Mouse (Mus musculus) large intestine, adult 2 months (tissue): ENCODE results near the gene Armc7. TPM values are rescaled to one million over a fixed set of nuclear protein-coding genes. Genes with fewer than 3 reads are reported as not detected.
"Not testable (repeated sequence)": the region's sequence is repeated elsewhere in the genome, so short reads cannot be mapped to it uniquely, and the experiment has no call there.

Experiments used
- DNase-seq: peaks from one replicate; pipeline ENCODE4 v3.0.0-alpha.2; 2012; ENCODE audit warnings: low read depth, low spot score
- WGBS: fragments of 180-500 bp; shearing (Covaris S2); methylation state at CpG from one replicate; pipeline ENCODE4 v1.1.7; 2018; 5-methylcytosine and 5-hydroxymethylcytosine counted together
- polyA plus RNA-seq: library from polyadenylated mRNA; depleted of rRNA; stranded (reverse); fragments of >200 nt; gene quantifications from 2 replicates; pipeline ENCODE4 v1.2.3, GENCODE M21; 2012

The Armc7 gene
- polyA plus RNA-seq, 1 experiment, result 8.0 TPM

DNA sequence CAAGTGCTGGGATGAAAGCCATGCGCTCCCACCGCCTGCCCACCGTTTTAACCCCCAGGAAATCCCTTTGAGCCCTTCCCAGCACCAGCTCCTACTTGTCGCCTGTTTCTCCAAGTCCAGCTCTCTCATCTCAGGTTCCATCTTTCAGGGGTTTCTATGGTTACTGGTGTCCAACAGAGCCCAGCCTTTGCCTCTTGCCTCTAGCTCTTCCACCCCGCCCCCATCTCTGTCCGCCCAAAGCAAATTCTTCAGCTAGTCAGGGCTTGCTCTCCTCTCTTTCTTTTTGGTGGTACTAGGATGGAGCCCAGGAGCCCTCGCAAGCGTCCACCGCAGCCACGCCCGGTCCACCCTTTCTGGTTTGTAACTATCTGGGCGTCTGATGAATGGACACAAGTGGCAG, 9.7 kb downstream of the Armc7 start:
- WGBS, result 92% methylated on average over 12 of the region's 12 CpGs
- DNase-seq, result no peak

DNA sequence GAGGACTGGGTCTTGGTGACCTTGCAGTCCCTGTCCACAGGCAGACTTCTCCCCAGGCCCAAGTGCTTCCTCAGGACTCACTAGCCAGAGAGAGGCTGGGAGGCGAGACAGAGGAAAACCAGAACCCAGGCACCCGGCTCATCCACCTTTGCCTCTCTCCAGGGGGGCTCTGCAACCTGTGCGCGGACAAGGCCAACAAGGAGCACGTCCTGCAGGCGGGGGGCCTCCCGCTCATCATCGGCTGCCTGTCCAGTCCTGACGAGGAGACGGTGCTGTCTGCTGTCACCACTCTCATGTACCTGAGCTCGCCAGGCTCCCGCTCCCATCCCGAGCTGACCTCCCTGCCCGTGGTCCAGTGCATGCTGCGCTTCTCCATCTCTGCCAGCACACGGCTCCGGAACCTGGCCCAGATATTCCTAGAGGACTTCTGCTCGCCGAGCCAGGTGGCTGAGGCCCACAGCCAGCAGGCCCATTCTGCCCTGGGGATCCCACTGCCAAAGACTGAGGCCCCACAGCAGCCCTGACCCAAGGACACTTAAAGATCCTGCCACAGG, 13.2 kb downstream of the Armc7 start:
- no peak for DNase-seq
- WGBS, result 90% methylated on average over 19 of the region's 19 CpGs

DNA sequence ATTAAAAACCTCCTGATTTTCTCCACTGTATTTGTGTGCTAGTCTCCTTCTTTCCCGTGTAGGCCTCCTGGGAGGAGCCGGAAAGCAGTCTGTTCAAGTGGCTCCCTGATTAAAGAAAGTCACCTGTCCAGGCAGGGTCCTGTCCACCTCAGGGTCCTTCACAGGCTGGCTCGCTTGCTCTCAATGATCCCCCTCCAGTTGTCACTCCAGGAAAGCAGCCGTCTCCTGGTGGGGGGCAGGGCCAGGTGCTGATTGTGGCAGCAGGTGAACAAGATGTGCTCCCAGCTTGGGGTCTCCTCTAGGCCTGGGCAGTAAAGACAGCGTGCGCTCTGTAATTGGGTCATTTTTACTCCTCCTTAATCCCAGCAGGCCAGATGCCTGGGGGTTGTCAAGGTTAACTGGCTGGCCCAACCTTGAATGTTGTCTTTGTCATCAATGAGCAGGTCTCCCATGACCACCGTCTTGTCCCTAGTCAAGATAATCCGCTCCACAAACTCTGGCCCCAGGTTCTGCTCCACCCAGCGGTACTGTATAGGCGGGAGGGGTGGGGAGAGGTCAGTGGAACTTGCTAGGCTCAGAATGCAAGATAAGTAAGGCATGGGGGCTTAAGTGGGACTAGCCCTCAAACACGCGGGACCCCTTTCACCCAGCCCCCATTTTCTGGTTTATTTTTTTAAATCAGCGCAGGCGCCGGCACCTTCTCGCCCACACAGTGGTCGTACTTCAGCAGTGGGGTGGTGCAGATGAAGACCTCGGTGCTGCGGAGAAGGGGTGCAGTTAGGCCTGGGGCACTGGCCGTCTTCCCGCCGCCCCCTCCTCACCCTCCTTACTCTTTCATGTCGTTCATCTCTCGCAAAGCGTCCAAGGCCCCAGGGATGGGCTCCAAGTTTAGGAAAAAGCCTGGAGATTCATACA, 15.2 kb downstream of the Armc7 start:
- WGBS, result 19% methylated on average over 25 of the region's 25 CpGs
- no peak for DNase-seq

DNA sequence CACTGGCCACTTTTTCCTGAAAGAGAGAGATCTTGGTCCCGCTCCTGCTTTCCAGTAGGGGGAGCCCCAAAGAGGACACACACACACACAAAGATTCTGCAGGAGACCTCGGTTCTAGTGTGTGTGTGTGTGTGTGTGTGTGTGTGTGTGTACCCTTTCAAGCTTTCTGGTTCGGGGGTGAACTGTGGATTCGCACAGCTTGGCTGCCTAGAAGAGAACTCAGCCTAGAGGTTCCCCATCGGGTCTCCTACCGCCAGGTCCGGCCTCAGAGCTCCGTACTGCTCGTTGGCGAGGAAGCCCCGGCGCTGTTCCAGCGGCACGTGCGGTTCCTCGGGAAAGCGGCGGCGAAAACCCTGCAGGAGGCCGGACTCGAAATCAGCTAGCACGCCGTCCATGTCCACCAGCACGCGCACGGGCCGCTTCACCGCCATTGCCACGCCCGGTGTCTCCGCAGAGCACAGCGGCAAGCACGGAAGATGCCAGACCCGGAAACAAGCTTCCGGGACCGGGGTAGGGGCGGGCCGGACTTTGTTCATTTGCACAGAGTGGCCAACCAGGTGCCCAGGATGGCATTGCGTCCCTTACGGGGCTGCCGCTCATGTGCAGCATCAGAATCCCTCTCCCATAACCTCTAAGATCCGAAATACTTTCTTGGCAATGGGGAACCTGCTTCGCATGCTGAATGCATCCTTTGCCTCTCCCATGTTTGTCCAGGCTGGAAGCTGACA, 16.1 kb downstream of the Armc7 start, which contains the start of gene Nt5c:
TSS of gene Nt5c (minus strand) at position 507 of the 728 bp plus-strand sequence.
- DNase-seq, result peak; percentile 78
- under 1% methylated on average over 43 of the region's 43 CpGs for WGBS

DNA sequence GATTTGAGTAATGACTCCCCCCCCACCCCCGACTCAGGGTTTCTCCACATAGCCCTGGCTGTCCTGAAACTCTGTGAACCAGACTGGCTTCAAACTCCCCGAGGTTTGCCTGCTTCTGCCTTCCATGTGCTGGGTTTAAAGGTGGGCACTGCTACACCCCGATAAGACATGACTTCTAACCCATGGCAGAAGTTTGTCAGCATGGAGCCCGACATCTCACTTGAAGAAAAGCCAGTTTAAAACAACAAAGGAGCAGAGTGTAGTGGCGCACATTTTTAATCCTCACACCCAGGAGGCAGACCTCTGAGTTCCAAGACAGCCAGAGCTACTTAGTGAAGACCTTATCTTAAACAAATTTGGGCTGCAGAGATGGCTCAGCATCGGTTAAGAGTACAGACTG, 16.9 kb downstream of the Armc7 start:
- 25% methylated on average over 6 of the region's 6 CpGs for WGBS
- DNase-seq, result no peak

DNA sequence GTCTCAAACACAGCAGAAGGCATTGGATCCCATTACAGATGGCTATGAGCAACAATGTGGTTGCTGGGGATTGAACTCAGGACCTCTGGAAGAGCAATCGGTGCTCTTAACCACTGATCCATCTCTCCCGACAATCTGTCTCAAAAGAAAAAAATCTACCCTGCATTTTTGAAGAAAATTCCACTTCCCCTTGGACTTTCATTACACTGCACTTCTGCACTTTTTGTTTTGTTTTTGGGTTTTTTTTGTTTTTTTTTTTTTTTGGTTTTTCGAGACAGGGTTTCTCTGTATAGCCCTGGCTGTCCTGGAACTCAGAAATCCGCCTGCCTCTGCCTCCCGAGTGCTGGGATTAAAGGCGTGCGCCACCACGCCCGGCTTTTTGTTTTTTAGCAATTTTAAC, 21.1 kb downstream of the Armc7 start:
- WGBS, result 84% methylated on average over 9 of the region's 9 CpGs
- DNase-seq, result not testable (repeated sequence)

DNA sequence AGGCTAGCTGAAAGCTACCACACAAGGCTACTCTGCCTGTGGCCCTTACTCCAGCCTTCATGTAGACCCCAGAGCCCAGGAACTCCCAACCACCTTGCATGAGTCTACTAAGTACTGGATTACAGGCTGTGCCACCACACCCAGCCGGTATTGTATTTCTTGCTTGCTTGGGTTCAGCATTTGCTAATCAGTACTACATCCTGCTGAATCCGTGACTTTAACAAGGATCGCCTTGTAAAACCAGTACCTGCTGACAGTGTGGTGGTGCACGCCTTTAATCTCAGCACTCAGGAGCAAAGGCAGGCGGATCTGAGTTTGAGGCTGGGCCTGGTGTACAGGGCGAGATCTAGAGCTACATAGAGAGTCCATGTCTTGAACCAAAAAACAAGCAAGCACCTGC, 27.2 kb downstream of the Armc7 start:
- DNase-seq, result no peak
- WGBS, result 78% methylated on average over 6 of the region's 6 CpGs

DNA sequence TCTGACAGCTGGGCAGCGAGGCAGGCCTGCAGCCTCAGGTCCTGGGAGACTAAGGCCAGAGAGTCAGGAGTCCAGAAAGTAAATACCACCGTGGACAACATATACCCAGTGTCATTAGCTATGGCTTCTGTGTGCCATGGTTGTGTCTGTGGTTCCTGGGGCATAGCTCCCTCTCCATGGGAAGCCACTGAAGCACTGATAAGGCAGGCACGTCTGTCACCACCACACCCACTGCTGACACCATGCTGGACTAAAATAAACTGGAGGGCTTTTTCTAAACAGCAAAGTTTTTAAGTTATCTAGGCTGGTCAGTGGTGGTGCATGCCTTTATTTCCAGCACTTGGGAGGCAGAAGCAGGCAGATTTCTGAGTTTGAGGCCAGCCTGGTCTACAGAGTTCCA, 31.1 kb downstream of the Armc7 start:
- no peak for DNase-seq
- WGBS, result 54% methylated on average over 3 of the region's 3 CpGs

DNA sequence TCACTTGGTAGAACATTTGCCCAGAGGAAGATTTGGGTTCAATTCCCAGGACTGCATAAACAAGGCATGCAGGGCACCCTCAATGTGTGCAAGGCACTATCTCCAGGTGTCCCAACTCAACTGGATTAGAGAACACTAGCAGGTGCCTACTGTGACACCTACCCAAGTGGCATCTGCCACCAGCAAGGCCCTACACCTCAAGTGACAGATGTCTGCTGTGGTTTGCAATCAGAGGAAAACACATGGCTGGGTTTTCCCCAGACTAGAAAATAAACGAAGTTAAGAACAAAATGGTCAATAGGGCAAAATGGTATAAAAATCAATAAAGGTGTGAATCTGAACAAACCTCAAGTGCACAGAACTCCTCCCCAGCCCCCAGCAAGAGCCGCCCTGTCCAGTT, 32.6 kb downstream of the Armc7 start:
- WGBS, result 49% methylated on average over 2 of the region's 2 CpGs
- DNase-seq, result no peak

DNA sequence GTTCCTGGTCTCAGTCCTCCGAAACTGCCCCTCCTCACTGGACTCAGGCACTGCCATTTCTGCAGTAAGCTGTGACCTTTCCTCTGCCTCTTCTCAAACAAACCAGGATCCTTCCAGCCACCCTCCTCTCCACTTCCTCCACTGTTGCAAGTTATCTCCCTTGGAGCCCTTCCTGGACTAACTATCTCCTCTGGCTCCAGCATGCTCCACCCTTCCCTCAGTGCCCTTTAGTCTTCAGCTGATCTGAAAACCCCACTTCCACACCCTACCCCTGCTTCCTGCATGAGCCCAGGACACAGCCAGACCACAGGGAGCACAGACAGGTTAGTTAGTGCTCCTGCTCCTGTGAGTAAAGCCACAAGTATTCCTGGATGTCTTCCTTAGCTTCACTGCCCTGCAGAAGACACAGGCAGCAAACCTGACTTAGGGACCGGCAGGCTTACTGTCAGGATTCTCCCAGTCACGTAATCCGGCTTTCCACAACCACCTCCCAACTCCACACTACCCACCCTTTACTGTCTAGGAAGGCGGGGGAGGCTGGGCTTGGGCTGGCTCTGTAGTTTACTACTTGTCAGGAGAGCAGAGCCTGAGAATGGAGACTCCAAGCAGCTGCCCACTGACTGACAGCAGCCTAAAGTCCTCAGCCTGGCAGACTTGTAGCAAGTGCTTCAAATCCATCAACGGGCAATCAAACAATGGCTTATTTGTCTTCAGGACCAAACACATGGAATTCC, 34.5 kb downstream of the Armc7 start:
- 24% methylated on average over 6 of the region's 6 CpGs for WGBS
- no peak for DNase-seq

DNA sequence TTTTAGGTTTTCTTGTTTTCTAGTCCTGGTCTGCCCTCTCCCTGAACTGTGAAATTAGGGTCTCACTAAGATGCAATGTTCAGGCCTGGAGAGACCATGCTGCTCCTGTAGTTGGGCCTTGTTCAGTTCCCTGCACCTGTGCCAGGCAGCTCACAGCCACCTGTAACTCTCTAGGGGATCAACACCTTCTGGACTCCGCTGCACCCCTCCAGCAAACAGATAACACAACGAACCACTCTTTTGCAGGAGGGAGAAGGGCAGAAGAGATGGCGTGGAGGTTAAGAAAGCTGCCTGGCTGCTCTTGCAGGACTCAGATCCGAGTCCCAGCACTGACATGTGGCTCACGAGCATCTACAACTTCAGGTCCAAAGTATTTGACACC, 35.0 kb downstream of the Armc7 start:
- DNase-seq, result no peak
- 27% methylated on average over 5 of the region's 5 CpGs for WGBS

DNA sequence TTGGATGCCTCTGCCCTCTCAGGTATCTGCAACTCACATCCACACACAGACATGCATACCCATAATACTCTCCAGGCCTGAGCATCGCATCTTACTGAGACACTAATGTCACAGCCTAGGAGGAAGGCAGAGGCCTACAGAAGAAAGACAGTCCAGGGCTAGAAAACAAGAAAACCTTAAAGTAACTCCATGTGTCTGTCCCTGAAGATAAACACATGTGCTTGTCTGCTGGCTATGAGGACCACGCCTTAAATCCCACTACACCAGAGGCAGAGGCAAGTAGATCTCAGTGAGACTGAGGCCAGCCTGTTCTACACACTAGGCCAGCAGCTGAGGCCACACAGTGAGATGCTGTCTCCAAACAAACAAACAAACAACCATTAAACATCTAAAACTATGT, 35.7 kb downstream of the Armc7 start:
- 62% methylated on average over 2 of the region's 2 CpGs for WGBS
- no peak for DNase-seq

DNA sequence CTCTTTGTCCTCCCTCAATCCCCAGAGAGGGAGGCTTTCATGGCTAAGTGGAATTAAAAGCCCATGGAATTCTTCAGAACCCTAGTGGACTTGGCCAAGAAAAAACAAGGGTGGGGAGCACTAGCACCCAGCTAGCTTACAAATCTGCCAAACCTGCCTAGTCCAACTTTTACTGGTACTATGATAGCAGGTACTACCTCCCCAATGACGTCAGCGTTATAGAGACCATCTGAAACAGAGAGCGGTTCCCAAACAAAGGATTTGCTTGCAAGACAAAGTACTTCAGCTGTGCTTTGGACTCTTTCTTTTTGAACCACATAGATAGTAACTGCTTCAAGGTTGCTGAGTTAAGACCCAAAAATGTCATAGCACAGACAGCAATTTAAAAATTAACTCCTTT, 36.5 kb downstream of the Armc7 start:
- DNase-seq, result no peak
- WGBS, result 20% methylated on average over 3 of the region's 3 CpGs

DNA sequence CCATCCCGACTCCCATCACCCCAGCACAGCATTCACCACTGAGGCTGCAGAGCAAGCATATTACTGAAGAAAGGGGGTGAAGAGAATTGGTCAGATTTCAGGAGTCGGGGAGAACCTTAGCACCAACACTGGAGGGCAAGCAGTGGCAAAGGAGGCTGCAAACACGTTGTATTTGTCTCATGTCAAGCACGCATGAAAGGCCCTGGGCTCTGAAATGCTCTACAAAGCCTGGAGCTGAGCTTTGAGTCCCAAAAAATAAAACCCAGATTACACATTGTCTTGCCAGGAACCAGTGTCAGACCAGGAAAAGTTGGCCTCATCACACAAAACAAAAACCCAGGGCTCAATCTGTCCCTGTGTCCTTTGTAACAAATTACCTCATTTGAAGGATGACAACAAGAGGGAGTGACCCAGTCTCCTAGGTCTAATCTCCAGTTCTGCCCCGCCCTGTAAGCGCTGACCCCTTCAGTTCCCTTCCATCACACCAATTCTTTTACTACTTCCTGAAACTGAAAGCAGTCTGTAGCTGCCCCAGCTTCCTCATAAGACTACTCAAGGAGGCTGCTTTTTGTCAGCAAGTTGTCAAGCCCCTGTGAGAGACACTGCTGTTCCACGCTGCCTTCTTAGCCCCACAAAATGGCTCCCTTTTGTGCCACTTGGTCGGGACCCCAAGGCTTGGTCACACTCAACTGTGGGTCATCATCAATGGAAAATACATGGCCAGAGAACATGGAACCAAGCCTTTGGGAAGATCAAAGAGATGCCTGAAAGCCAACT, 37.1 kb downstream of the Armc7 start:
- 7% methylated on average over 8 of the region's 8 CpGs for WGBS
- DNase-seq, result no peak

DNA sequence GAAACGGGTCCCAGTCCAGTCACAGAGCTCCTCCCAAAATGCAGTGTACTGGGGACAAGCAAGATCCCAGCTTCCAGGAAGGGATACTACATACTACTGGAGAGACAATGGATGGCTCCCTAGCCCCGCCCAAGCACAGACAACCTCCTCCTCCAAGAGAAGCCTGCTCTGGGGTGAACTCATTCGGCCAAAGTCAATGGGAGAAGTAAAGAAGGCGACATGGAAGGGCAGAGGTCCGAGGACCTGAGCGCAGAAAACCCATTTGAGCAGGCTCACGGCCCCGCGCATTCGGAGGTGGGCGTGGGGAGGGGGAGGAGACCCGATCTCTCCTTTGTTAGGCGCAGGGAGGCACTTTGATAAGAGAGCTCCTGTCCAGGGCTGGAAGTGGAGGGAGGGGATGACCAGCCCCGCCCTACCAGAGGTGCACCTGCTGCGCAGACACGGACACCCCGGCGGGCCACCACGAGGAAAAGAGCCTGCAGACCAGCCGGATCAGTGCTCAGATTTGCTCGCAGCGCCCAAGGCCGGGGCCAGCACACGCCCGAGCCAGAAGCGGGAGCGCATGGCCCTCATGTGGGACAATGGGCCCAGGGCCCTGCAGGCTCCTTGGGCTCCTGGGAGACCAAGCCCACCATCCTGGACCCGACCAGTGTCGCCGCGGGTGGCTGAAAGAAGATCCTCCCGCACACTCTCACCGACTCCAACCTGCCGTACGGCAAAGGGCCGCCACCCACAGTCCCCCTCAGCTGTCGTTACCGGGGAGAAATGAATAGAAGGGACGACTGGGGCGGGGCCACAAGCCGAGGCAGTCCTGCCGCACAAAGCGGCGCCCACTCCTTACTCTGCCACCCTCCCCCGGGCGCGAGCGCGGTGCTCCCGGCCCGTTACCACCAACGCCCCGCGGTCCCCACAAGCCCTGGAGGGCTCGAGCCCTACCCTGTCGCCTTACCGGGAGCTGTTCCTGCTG, 38.1 kb downstream of the Armc7 start:
- DNase-seq, result no peak
- 1% methylated on average over 57 of the region's 57 CpGs for WGBS

DNA sequence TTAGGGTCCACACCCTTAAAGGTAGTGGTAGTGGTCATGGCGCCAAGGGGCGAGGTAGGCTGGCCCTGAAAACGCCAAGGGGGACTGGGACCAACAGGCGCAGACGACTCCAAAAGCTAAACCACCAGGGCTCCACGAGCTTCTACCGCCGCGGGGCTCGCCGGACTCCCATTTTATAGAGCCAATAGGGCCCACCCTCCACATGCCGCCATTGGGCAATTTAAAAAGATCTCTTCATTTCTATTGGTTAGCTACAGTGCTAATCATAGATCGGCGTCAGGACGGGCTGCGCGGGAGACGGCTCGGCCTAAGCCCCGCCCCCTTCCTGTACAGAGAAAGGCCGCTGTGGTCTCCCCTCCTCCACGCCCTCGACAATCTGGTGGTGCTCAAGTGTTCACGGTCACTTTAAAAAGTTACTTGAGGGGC, 38.8 kb downstream of the Armc7 start, which contains the start of gene Jpt1:
TSS of gene Jpt1 (minus strand) at position 150 of the 426 bp plus-strand sequence.
- WGBS, result under 1% methylated on average over 24 of the region's 24 CpGs

DNA sequence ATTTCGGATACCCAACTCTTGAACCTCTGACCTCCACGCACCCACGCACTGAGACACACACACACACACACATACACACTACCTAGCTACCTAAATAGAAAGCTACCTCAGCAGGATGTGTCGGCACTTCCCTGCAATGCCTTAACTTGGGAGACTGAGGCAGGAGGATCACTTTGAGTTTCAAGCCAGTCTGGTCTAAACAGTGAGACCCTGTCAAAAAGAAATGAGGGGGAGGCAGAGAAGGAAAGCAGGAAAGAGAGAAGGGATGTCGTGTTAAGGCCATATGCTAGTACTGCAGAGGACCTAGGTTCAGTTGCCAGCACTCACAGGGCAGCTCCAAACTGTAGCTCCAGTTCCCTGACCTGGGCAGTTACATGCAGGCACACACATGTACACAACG, 39.6 kb downstream of the Armc7 start:
- 57% methylated on average over 6 of the region's 6 CpGs for WGBS
- no peak for DNase-seq

More for the DNA sequence above, 38.8 kb downstream of the Armc7 start, which contains the start of gene Jpt1:
- peak; percentile 96 for DNase-seq

DNA sequence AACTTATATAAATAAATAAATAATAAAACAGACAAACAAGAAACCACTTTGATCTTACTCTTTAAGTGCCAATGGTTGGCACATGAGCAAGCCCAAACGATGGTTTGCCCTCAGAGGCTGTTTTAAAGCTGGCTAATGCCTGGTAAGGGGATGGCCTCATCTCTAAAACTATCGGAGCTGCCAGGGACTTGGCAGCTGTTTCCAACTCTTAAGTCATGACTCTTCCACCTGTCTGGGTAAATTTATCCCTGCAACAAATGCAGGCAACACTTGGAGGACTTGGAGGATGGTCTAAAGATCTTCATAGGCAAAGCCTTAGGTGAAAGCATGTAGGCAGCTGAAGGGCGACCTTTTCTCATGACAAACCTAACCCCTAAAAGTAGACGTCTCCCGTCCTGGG, 41.5 kb downstream of the Armc7 start:
- 63% methylated on average over 5 of the region's 5 CpGs for WGBS

More for the DNA sequence above, 41.5 kb downstream of the Armc7 start:
- no peak for DNase-seq
